Mouse (Mus musculus): ENCODE data around the gene Tor4a.

Gene Tor4a

DNA sequence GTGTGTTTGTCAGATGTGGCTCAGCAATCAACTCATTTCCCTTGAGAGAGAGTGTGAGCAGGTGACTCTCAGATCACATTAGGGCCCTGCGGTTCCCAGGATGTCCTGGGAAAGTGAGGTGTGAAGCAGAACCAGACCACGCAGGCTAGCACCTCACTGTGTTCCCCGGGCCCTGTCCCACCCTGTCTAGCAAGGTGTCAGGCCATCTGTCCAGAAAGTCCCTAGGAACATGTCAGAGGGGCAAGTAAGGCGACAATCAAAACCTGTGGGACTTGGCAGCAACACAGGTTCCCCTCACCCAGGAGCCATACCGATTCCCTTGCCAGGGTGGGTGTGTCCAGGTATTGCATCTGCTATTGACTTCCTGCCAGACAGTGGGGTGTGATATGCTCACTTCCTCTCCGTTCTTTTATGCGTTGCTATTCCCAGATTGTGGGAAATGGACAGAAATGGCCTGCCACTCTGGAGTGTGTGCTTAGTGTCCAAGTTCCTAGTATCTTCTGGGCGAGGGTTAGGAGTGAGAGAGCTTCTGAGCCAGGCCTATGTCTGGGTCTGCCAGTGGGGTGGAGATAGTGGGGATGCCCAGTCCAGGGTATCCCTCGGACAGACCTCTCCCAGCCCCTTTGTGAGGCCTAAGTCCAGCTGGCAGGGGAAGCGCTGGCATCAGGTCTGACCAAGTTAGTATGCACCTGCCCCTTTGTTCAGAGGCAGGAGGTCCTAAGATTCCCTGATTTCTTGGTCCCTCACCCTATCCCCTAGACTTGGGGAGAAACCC lies 26.2 kb downstream of the Tor4a start:
- DNase-seq (ENCODE audit: low spot score), result no peak

DNA sequence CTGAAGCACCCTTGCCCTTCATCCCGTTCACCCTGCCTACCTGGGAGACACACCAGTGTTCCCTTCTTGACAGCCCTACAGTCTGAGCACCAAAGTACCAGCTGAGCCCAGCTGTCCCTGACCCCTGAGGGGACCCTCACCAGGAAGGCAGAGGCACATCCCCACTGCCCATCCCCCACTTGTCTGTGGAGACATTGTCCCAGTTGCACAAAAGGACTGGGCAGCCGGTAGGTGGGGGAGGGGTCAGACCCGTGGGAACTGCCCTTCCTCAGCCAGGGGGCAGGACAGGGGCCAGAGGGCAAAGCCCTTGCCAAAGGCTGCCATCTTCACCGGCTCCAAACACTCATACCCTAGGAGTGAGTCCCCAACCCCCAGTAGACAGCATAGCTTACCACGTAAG lies 26.9 kb downstream of the Tor4a start:
- DNase-seq (ENCODE audit: low spot score), result no peak

DNA sequence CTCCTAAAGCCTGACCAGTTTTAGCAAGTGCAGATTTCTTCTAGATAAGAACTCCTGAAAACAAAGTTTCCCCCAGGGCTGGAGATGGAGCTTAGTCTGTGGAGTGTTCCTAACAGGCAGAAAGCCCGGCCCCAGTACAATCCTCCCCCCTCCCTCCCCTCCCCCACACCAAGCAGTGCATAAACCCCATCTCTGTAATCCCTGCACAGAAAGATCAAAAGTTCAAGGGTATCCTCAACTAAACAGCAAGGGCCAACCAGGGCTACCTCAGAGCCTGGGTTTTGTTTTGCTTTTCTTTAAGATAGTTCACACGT lies 28.1 kb downstream of the Tor4a start:
- DNase-seq (ENCODE audit: low spot score), result no peak

DNA sequence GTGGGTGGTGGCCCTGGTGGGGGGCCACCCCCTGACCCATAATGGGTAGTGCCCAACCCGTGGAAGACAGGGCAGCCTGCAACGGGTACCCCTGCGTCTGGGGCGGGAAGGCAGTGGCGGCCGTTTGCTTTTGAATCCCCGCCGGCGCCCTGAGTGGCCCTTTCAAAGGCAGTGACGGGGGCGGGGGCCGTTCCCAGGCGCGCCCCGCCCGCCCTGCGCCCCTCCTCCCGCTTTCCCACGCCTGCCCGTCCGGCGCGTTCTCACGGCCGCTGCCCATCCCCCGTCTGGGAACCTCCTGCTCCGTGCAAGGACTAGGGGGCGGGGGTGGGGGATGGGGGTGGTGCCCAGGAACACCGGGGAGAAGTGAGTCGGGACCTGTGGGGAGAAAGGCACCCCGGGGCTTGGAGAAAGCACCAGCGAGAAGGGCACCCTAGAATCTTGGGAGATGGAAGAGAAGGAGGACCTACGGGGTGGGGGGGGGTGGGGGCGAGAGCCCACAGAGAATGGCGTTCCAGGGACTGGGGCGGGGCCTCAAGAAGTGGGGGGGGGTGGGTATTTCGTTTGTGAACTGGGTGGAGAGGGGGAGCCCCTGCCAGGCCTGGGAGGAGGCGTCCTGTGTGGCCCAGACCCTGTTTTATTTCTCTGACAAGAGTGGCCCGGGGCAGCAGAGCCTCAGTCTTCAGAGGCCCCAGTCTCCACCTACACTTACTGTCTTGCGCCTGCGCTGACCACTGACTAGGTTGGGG lies 28.6 kb downstream of the Tor4a start:
- peak; percentile 52 for DNase-seq (ENCODE audit: low spot score)

DNA sequence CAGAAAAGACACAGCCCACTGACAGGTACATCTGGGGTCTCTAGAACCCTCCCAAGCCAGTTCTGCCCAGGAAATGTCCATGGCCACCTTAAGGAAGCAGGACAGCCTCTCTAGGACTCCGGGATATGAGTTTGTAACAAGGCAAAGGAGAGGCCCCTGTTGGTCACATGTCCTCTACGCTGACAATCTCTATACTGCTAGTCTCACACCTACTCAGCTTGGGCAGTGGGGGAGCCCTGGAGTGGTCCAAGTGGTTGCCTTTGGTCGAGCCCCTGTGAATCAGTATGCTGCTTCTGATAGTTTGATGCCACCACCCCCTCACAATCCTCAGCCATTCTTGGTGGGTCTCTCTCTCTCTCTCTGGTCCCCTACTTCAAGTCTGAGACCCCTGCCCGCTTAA lies 29.2 kb downstream of the Tor4a start:
- DNase-seq (ENCODE audit: low spot score), result no peak

DNA sequence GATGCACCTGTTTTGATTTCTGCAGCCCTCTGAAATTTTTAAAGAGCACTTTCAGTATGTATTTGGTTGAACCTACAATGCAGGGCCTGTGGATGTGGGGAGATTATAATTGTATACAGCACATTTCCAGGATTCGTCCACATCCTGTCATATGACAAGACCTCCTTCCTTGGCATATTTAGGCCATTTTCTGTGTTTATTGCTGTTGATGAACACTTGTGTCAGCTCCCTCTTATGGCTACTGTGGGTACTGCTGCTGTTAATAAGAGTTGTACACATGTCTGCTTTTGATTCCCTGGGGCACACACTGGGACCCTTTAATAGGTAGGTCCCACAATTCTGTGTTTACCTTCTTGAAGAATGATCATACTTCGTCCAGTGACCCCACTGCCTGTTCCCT lies 39.0 kb downstream of the Tor4a start:
- peak; percentile 23 for DNase-seq (ENCODE audit: low spot score)

DNA sequence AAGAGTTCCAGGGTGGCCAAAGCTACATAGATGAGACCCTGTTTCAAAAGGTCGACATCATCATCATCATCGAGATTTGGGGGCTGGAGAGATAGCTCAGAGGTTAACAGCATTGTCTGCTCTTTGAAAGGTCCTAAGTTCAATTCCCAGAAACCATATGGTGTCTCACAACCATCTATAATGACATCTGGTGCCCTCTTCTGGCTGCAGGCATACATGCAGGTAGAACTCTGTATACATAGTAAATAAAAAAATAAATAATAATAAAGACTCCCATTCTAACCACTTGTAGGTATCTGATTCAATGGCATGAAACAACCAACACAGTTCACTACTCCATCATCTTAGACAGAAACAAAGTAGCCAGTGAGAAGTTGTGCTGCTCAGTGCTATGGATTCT lies 39.7 kb downstream of the Tor4a start:
- DNase-seq (ENCODE audit: low spot score), result no peak

DNA sequence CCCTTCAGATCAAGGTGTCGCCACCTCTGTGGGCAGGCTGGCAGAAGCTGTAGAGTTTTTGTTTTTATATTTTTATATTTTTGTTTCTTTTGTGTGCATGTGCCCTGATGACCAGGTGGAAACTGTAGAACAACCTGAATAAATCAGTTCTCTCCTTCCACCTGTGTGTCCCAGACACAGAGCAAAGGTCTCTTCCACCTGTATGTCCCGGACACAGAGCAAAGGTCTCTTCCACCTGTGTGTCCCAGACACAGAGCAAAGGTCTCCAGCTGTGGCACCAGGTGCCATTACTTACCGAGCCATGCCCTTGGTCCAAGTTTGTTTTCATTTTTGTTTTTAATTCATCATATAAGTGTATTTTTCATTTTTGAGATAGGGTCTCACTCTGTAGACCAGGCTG lies 40.5 kb downstream of the Tor4a start:
- no peak for DNase-seq (ENCODE audit: low spot score)

DNA sequence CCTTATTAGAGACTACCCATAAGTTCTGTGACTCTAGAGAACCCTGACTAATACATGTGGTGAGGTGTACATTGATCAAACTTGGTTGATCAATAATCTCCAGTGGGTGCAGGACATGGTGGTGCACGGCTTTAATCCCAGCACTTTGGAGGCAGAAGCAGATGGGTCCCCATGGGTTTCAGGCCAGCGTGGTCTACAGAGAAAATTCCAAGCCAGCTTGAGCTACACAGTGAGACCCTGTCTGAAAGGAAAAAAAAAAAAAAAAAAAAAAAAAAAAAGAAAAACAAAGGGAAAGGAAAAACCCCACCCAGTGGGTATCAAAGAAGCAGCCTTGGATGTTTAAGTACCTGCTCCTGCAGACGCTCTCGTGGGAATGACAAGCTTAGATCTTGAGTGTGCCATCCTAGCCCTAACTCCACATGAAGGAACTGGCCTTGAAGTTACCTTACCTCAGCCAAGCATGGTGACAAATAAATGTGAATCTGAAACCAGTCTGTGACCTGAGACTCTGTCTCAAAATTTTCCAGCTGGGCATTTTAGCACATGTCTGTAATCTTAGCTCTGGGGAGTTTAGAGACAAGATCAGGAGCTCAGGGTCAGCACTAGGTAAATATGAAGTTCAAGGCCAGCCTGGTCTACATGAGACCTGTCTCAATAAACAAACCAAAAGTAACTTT lies 45.3 kb downstream of the Tor4a start:
- no peak for DNase-seq (ENCODE audit: low spot score)

DNA sequence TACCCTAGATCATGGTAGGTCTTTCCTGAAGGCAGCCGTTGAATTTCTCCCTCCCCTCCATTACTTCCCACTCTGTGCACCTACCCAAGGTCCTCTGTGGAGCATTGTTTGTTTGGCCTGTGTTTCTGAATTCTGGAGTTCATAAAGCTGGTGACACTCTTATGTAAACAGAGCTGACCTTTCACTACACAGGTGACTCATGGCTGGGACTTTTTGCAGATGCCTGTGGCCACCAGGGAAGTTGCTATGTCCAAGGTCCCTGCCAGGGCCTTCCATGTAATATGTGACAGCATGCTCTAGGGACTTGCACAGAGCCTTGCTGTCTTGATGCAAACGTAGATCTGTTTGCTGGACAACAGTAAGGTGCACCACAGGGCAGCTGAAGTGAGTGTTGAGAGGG lies 47.0 kb downstream of the Tor4a start:
- no peak for DNase-seq (ENCODE audit: low spot score)

DNA sequence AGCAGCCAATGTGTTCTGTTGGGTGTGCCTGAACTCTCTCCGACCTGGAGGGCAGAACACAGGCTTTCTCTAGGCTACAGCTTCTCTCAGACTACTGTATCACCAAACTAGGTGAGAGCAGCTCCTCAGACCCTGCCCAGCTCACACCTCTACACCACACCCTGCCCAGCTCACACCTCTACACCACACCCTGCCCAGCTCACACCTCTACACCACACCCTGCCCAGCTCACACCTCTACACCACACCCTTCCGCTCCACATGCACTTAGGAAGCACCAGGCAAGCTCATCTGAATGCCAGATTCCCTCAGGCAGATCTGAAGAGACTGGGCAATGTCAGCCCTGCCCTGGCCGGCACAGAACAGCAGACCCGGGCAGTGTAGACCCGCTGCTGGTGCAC lies 48.8 kb downstream of the Tor4a start:
- no peak for DNase-seq (ENCODE audit: low spot score)

DNA sequence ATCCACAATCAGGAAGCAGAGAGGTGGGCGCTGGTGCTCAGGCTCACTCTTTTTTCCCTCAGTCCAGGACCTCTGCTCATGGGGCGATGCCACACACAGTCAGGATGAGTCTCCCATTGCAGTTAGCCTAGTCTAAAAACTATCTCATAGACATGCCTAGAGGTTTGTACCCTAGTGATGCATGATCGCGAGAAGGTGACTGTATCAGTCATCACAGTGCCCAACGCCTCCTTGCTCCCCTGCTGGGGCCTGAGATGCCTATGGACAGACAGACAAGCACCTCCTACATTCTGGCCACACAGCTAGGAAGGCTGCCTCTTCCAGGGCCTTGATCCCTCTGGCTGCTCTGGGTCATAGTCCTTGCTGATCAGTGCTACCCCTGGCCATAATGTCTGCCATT lies 49.3 kb downstream of the Tor4a start:
- no peak for DNase-seq (ENCODE audit: low spot score)

DNA sequence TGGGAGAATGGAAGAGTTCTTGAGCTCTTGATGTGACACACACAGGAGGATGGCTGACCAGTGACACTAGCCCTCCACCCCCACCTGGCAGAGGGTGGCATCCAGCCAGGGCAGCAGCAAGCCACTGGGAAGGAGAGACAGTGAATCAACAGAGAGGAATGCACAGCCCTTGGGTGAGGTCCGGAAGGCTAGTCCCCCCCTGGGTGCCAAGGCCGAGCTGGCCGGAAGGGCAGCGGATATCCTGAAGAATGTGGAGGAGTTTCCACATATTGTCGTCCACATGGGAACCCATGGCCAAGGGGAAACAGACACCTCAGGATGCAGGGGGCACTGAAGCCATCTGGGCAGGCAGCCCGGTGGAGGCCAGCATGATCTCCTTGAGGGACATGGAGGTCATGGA lies 51.3 kb downstream of the Tor4a start:
- DNase-seq (ENCODE audit: low spot score), result no peak
